17 mouse cellular contexts compared by ENCODE assay signal in the genomic region with DNA sequence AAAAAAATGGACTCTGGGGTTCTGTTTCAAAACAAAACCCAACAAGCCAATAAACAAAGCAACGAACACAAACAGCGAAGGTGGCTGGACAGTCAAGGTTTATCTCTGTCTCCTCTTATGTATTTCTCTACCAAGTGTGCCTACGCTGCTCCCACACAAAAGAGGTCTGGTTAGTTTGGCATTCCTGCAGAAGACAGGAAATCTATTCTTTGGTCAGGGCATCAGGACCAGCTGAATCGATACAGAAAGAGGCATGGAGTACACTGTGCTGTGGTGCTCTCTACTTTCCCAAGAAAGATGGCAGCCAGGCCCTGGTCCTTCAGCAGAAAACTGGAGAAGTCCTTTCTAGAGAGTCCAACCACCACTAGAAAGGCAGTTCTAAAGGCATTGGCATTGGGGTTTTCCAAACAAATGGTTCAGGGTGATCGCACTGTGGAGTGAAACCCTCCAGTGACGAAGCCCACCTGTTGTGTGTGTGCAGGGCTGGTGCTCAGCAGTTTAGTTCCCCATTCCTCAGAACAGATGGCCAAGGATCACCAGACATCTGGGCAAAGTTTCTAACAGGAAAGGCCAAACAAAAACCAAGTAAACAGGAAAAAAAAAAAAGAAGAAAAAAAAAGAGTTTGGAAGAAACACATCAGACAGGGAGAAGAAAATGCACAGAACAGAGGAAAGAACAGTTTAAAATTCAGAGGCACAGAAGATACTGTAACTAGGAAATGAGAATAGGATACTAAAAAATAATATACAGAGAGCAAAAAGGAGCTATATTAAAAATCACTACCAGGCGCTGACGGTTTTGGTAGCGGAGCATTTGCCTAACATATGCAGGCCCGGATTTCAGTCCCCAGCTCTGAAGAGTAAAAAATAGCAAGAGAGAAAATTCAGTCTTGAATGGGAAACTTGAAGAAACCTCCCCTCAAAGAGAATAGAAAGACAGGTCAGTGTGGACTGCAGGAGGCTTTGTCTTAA. TPM values are rescaled to one million over a fixed set of nuclear protein-coding genes. Genes with fewer than 3 reads are reported as not detected.
DNase-seq lines count a peak whose midpoint lies in the region; ATAC-seq and TF ChIP-seq lines count a peak whose summit lies in the region.
"Had no signal": no experiment of that assay in that cellular context is flagged by ENCODE, and none has a peak within 500 bp of the region (broad histone marks: within the 10 kb centered on the region; RNA-seq: fewer than 3 reads in every experiment).

No protein-coding gene starts in this region.

- no peak overlapping the region for H3ac ChIP-seq in myocyte (ENCODE audit: control insufficient read depth, insufficient read length)

- TF ChIP-seq POLR2A in limb, embryonic 14.5 days (IDR thresholded peaks at IDR 0.05; ENCODE audit: borderline replicate concordance, extremely low read depth, insufficient read depth, insufficient read length) = no peak
- no peak for TF ChIP-seq POLR2A in myocyte (IDR thresholded peaks at IDR 0.05; ENCODE audit: insufficient read length, low read depth)

- no peak overlapping the region for H3K4me3 ChIP-seq in limb, embryonic 14.5 days (replicated peaks; ENCODE audit: low read length)
- H3K4me3 ChIP-seq in limb, embryonic 10.5 days = no peak overlapping the region
- H3K4me3 ChIP-seq in midbrain, embryonic 11.5 days (ENCODE audit: low read depth, low read length) = no peak overlapping the region
- no peak overlapping the region for H3K4me3 ChIP-seq in midbrain, embryonic 14.5 days (replicated peaks; ENCODE audit: low read depth, low read length)
- H3K4me3 ChIP-seq in myocyte = no peak overlapping the region
- H3K4me3 ChIP-seq: forebrain, embryonic 15.5 days; heart, embryonic 12.5 days; hindbrain, embryonic 15.5 days had no signal

- H3K4me1 ChIP-seq in limb, embryonic 14.5 days (ENCODE audit: control insufficient read depth, insufficient read depth, low read length) = no peaks in the 10 kb centered on the region
- peaks cover 10% of the 10 kb centered on the region for H3K4me1 ChIP-seq in limb, embryonic 10.5 days
- H3K4me1 ChIP-seq in midbrain, embryonic 11.5 days (ENCODE audit: control insufficient read depth, insufficient read depth, low read length) = peaks cover 3% of the 10 kb centered on the region; the same call in 1 of the 2 replicates
- 0 out of 2 replicates have a peak, but pooled peaks cover 5% of the 10 kb centered on the region for H3K4me1 ChIP-seq in midbrain, embryonic 14.5 days (ENCODE audit: control insufficient read depth, insufficient read depth, low read length)
- H3K4me1 ChIP-seq: forebrain, embryonic 15.5 days had no signal

- no peaks in the 10 kb centered on the region for H3K36me3 ChIP-seq in limb, embryonic 14.5 days (ENCODE audit: control insufficient read depth, insufficient read depth, low read length)
- H3K36me3 ChIP-seq in limb, embryonic 10.5 days = no peaks in the 10 kb centered on the region
- H3K36me3 ChIP-seq in midbrain, embryonic 11.5 days (ENCODE audit: control insufficient read depth, insufficient read depth, low read length) = no peaks in the 10 kb centered on the region
- no peaks in the 10 kb centered on the region for H3K36me3 ChIP-seq in midbrain, embryonic 14.5 days (ENCODE audit: control insufficient read depth, insufficient read depth, low read length)
- no peaks in the 10 kb centered on the region for H3K36me3 ChIP-seq in myocyte (ENCODE audit: control insufficient read depth, insufficient read depth)
- H3K36me3 ChIP-seq: forebrain, embryonic 15.5 days; G1E; heart, embryonic 12.5 days; hindbrain, embryonic 15.5 days had no signal

- no peak overlapping the region for H3K9ac ChIP-seq in limb, embryonic 14.5 days (ENCODE audit: low read depth, low read length, severe bottlenecking)
- H3K9ac ChIP-seq in midbrain, embryonic 11.5 days (ENCODE audit: low read length) = no peak overlapping the region
- H3K9ac ChIP-seq in midbrain, embryonic 14.5 days (replicated peaks; ENCODE audit: low read length) = no peak overlapping the region
- H3K9ac ChIP-seq: forebrain, embryonic 15.5 days; heart, embryonic 12.5 days; hindbrain, embryonic 15.5 days had no signal

- H3K27me3 ChIP-seq in limb, embryonic 14.5 days (ENCODE audit: control insufficient read depth, insufficient read depth, low read length) = no peaks in the 10 kb centered on the region
- no peaks in the 10 kb centered on the region for H3K27me3 ChIP-seq in limb, embryonic 10.5 days (ENCODE audit: low read depth, poor library complexity, severe bottlenecking)
- no peaks in the 10 kb centered on the region for H3K27me3 ChIP-seq in midbrain, embryonic 11.5 days (ENCODE audit: control insufficient read depth, insufficient read depth, low read length)
- H3K27me3 ChIP-seq in midbrain, embryonic 14.5 days (ENCODE audit: control insufficient read depth, insufficient read depth, low read length) = no peaks in the 10 kb centered on the region
- H3K27me3 ChIP-seq in myocyte (ENCODE audit: control insufficient read depth, insufficient read depth, insufficient read length) = no peaks in the 10 kb centered on the region
- H3K27me3 ChIP-seq: forebrain, embryonic 15.5 days; heart, embryonic 12.5 days; hindbrain, embryonic 15.5 days had no signal

- no peak for ATAC-seq in limb, embryonic 14.5 days (ENCODE audit: low FRiP score, low read depth)
- ATAC-seq in midbrain, embryonic 11.5 days (ENCODE audit: low FRiP score) = no peak
- ATAC-seq in midbrain, embryonic 14.5 days (ENCODE audit: low FRiP score, low TSS enrichment) = no peak
- ATAC-seq: forebrain, embryonic 15.5 days had no signal

- H3K79me2 ChIP-seq in myocyte (ENCODE audit: control insufficient read depth, insufficient read depth) = no peaks in the 10 kb centered on the region

- no peaks in the 10 kb centered on the region for H3K9me3 ChIP-seq in limb, embryonic 14.5 days (ENCODE audit: control insufficient read depth, low read length)
- H3K9me3 ChIP-seq in limb, embryonic 10.5 days (replicated peaks) = no peaks in the 10 kb centered on the region
- H3K9me3 ChIP-seq in midbrain, embryonic 11.5 days (ENCODE audit: control insufficient read depth, low read length) = no peaks in the 10 kb centered on the region
- no peaks in the 10 kb centered on the region for H3K9me3 ChIP-seq in midbrain, embryonic 14.5 days (ENCODE audit: control insufficient read depth, low read length)
- H3K9me3 ChIP-seq: forebrain, embryonic 15.5 days; heart, embryonic 12.5 days; hindbrain, embryonic 15.5 days had no signal

- no peak overlapping the region for H3K27ac ChIP-seq in limb, embryonic 14.5 days (replicated peaks; ENCODE audit: low read depth, low read length)
- no peak overlapping the region for H3K27ac ChIP-seq in limb, embryonic 10.5 days
- no peak overlapping the region for H3K27ac ChIP-seq in midbrain, embryonic 11.5 days (ENCODE audit: low read depth, low read length)
- no peak overlapping the region for H3K27ac ChIP-seq in midbrain, embryonic 14.5 days (replicated peaks; ENCODE audit: low read depth, low read length)
- H3K27ac ChIP-seq: forebrain, embryonic 15.5 days; hindbrain, embryonic 15.5 days had no signal

- peak; percentile 34 for DNase-seq in limb, embryonic 14.5 days (ENCODE audit: low spot score)
- no peak for DNase-seq in limb, embryonic 10.5 days (ENCODE audit: low spot score)
- peak; percentile 61 for DNase-seq in midbrain, embryonic 11.5 days (ENCODE audit: low spot score, missing footprints)
- no peak for DNase-seq in midbrain, embryonic 14.5 days
- peak; percentile 29 for DNase-seq in forelimb bud, embryonic 11.5 days (ENCODE audit: low read depth, low spot score)
- no peak for DNase-seq in MN1 (ENCODE audit: low spot score)
- DNase-seq in cerebellum, postnatal 25 days = no peak
- DNase-seq: adrenal gland, postnatal 10 days; cerebellum, adult 11-12 months; cerebellum, adult 9-10 months; cerebellum, postnatal 36 days; gastrocnemius, postnatal 14 days had no signal

- no peak overlapping the region for H3K4me2 ChIP-seq in limb, embryonic 14.5 days (replicated peaks; ENCODE audit: low read depth, low read length, severe bottlenecking)
- no peak overlapping the region for H3K4me2 ChIP-seq in midbrain, embryonic 11.5 days
- H3K4me2 ChIP-seq in midbrain, embryonic 14.5 days (ENCODE audit: low read length) = no peak overlapping the region
- no peak overlapping the region for H3K4me2 ChIP-seq in myocyte (ENCODE audit: low read depth)
- H3K4me2 ChIP-seq: forebrain, embryonic 15.5 days; heart, embryonic 12.5 days; hindbrain, embryonic 15.5 days had no signal

- 82% methylated on average over 10 of the region's 10 CpGs for WGBS in limb, embryonic 14.5 days
- WGBS in limb, embryonic 10.5 days = 91% methylated on average over 10 of the region's 10 CpGs
- WGBS in midbrain, embryonic 11.5 days = 93% methylated on average over 10 of the region's 10 CpGs
- WGBS in midbrain, embryonic 14.5 days = 93% methylated on average over 10 of the region's 10 CpGs

TF ChIP-seq in myocyte, 11 proteins besides CTCF, POLR2A, EP300 and RAD21:
- TF ChIP-seq USF1 (IDR thresholded peaks at IDR 0.05; ENCODE audit: low read depth) (no peak), MYOD1 (IDR thresholded peaks at IDR 0.05; ENCODE audit: control insufficient read depth in 1 of 3, insufficient read length in 2 of 3, low read depth in 2 of 3) (peak in 2 of 3 experiments; percentile 48 to 67), MYOG (IDR thresholded peaks at IDR 0.05; ENCODE audit: control insufficient read depth in 1 of 3, insufficient read depth in 1 of 3, insufficient read length in 2 of 3, low read depth in 2 of 3) (peak in 1 of 3 experiments; percentile 71)
TF ChIP-seq in myocyte: peak in this region for 2.

RNA-seq across cellular contexts. Expression of gene Cxcr4, which starts 44.5 kb away (rescaled TPM):
- 28.6 and 37.5 TPM in 2 replicates for polyA plus RNA-seq in limb, embryonic 14.5 days (2012; rRNA removed)
- 2.9 and 3.6 TPM in 2 replicates for polyA plus RNA-seq in limb, embryonic 14.5 days (2014; fragmentation: Nextera tagmentation; extraction: Ambion mirVana)
- 1.8 and 2.1 TPM in 2 replicates for polyA plus RNA-seq in limb, embryonic 10.5 days (2016; fragmentation: Nextera tagmentation; extraction: Ambion mirVana)
- 22.6 and 25.6 TPM in 2 replicates for polyA plus RNA-seq in midbrain, embryonic 11.5 days (2014; fragmentation: Nextera tagmentation; extraction: Ambion mirVana)
- polyA plus RNA-seq in midbrain, embryonic 14.5 days (2014; fragmentation: Nextera tagmentation; extraction: Ambion mirVana) = 10.2 and 12.3 TPM in 2 replicates
- polyA plus RNA-seq in myocyte (2012; fragmentation: generic; extraction: Trizol) = 5.1 TPM
- polyA plus RNA-seq: G1E had no signal

Comparison
In these comparisons a context has a peak if more than half of its experiments do, and no peak if none do; other contexts are left out.
1. DNase-seq: peak in limb, embryonic 14.5 days (single experiment), midbrain, embryonic 11.5 days (single experiment) and forelimb bud, embryonic 11.5 days (single experiment); none in limb, embryonic 10.5 days (single experiment), midbrain, embryonic 14.5 days (single experiment), MN1 (single experiment) and cerebellum, postnatal 25 days (0 of 2).